In the genomic region with DNA sequence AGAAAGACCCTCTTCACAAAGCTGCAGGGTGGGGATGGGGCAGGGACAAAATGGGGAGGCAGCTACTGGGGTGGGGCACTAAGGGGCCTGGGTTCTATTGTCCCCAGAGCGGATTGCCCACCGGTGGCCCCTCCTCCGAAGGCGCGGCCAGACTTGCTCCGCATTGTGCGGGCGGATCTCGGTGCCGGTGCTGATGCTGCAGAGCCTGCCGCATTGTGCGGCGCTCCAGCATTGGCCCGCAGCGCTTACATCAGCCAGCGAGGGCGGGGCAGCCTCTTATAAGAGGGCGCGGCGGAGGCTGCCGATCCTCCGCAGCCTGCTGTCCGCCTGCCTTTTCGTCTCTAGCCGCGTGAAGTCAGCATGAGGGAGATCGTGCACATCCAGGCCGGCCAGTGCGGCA, we compare ENCODE assay signal across 8 mouse cellular contexts. TPM values are rescaled to one million over a fixed set of nuclear protein-coding genes. Genes with fewer than 3 reads are reported as not detected.
DNase-seq lines count a peak whose midpoint lies in the region; ATAC-seq and TF ChIP-seq lines count a peak whose summit lies in the region.

A gene (plus strand): TSS at position 179 of the 400 bp plus-strand sequence.

- H3K9ac ChIP-seq in lung, embryonic 16.5 days (ENCODE audit: low read length) = no peak within 1 kb of the TSS
- H3K9ac ChIP-seq in hindbrain, embryonic 11.5 days (ENCODE audit: low read depth, low read length) = peak within 1 kb of the TSS; percentile 95

- ATAC-seq in lung, embryonic 16.5 days (ENCODE audit: low read depth) = peak; percentile 55
- peak; percentile 85 for ATAC-seq in hindbrain, embryonic 11.5 days (ENCODE audit: low FRiP score)

- H3K9me3 ChIP-seq in lung, embryonic 16.5 days (ENCODE audit: control insufficient read depth, low read length) = no peaks in the 10 kb centered on the region
- no peaks in the 10 kb centered on the region for H3K9me3 ChIP-seq in erythroblast, embryonic 14.5 days (ENCODE audit: control insufficient read depth, low read length)
- H3K9me3 ChIP-seq in hindbrain, embryonic 11.5 days (ENCODE audit: control insufficient read depth, low read length) = no peaks in the 10 kb centered on the region
- no peaks in the 10 kb centered on the region for H3K9me3 ChIP-seq in midbrain, embryonic 10.5 days (replicated peaks)

- under 1% methylated on average over 28 of the region's 29 CpGs for WGBS in lung, embryonic 16.5 days
- WGBS in lung, adult 2 months = under 1% methylated on average over 29 of the region's 29 CpGs
- 1% methylated on average over 28 of the region's 29 CpGs for WGBS in hindbrain, embryonic 11.5 days
- under 1% methylated on average over 29 of the region's 29 CpGs for WGBS in midbrain, embryonic 10.5 days

- H3K4me1 ChIP-seq in lung, embryonic 16.5 days (replicated peaks; ENCODE audit: control insufficient read depth, insufficient read depth, low read length) = no peaks in the 10 kb centered on the region
- H3K4me1 ChIP-seq in lung, adult 2 months (ENCODE audit: control insufficient read depth, insufficient read depth, low read length) = no peaks in the 10 kb centered on the region
- H3K4me1 ChIP-seq in erythroblast, embryonic 14.5 days (ENCODE audit: control insufficient read depth) = peaks cover 75% of the 10 kb centered on the region
- H3K4me1 ChIP-seq in hindbrain, embryonic 11.5 days (replicated peaks; ENCODE audit: control insufficient read depth, insufficient read depth, low read length) = peaks cover 2% of the 10 kb centered on the region
- peaks cover 73% of the 10 kb centered on the region for H3K4me1 ChIP-seq in midbrain, embryonic 10.5 days

- no peak for TF ChIP-seq POLR2A in lung, adult 2 months (IDR thresholded peaks at IDR 0.05; ENCODE audit: borderline replicate concordance, extremely low read depth, low read depth, low read length)
- peak; percentile 55; the same call in 1 of the 2 replicates for TF ChIP-seq POLR2A in brain, embryonic 14.5 days (IDR thresholded peaks at IDR 0.05; ENCODE audit: borderline replicate concordance, extremely low read depth, insufficient read depth, insufficient read length, poor library complexity, severe bottlenecking)

- peaks cover 53% of the 10 kb centered on the region for H3K27me3 ChIP-seq in lung, embryonic 16.5 days (ENCODE audit: control insufficient read depth, insufficient read depth, low read depth, low read length)
- H3K27me3 ChIP-seq in erythroblast, embryonic 14.5 days (ENCODE audit: control insufficient read depth) = peaks cover 61% of the 10 kb centered on the region
- H3K27me3 ChIP-seq in hindbrain, embryonic 11.5 days (ENCODE audit: control insufficient read depth, insufficient read depth, low read length) = peaks cover 10% of the 10 kb centered on the region; the same call in 1 of the 2 replicates
- peaks cover 64% of the 10 kb centered on the region for H3K27me3 ChIP-seq in midbrain, embryonic 10.5 days (ENCODE audit: low read depth, poor library complexity, severe bottlenecking)

- peak within 1 kb of the TSS; percentile 38 for H3K4me2 ChIP-seq in lung, embryonic 16.5 days (ENCODE audit: low read depth, low read length)
- H3K4me2 ChIP-seq in hindbrain, embryonic 11.5 days (replicated peaks; ENCODE audit: low read depth, low read length) = peak within 1 kb of the TSS; percentile 74

- DNase-seq in lung, adult 2 months = no peak
- peak; percentile 99 for DNase-seq in brain, embryonic 14.5 days (ENCODE audit: low read depth)
- DNase-seq in hindbrain, embryonic 11.5 days (ENCODE audit: low spot score) = peak; percentile 92
- peak; percentile 87 for DNase-seq in left cerebral cortex, adult 11 months (ENCODE audit: low spot score)
- DNase-seq in midbrain, embryonic 10.5 days (ENCODE audit: low spot score) = peak; percentile 87
- DNase-seq in spleen, postnatal 4 days (ENCODE audit: low spot score in 2 of 2) = peak; percentile 49 to 78

- no peak within 1 kb of the TSS for H3K27ac ChIP-seq in lung, embryonic 16.5 days (ENCODE audit: low read length)
- H3K27ac ChIP-seq in hindbrain, embryonic 11.5 days (ENCODE audit: low read depth, low read length) = peak within 1 kb of the TSS; percentile 96
- H3K27ac ChIP-seq in midbrain, embryonic 10.5 days (replicated peaks) = peak within 1 kb of the TSS; percentile 91

- H3K4me3 ChIP-seq in lung, embryonic 16.5 days (ENCODE audit: low read length) = peak within 1 kb of the TSS; percentile 16
- no peak within 1 kb of the TSS for H3K4me3 ChIP-seq in lung, adult 2 months (replicated peaks; ENCODE audit: extremely low read depth, low read depth, low read length)
- peak within 1 kb of the TSS; percentile 29 for H3K4me3 ChIP-seq in erythroblast, embryonic 14.5 days (replicated peaks)
- H3K4me3 ChIP-seq in hindbrain, embryonic 11.5 days (ENCODE audit: low read depth, low read length) = peak within 1 kb of the TSS; percentile 86
- H3K4me3 ChIP-seq in midbrain, embryonic 10.5 days = peak within 1 kb of the TSS; percentile 73

- H3K36me3 ChIP-seq in lung, embryonic 16.5 days (ENCODE audit: control insufficient read depth, insufficient read depth, low read length) = no peaks in the 10 kb centered on the region
- H3K36me3 ChIP-seq in erythroblast, embryonic 14.5 days (ENCODE audit: control insufficient read depth) = no peaks in the 10 kb centered on the region
- H3K36me3 ChIP-seq in hindbrain, embryonic 11.5 days (ENCODE audit: control insufficient read depth, insufficient read depth, low read length) = no peaks in the 10 kb centered on the region
- H3K36me3 ChIP-seq in midbrain, embryonic 10.5 days = no peaks in the 10 kb centered on the region

- TF ChIP-seq CTCF in lung, adult 2 months (IDR thresholded peaks at IDR 0.05; ENCODE audit: insufficient read depth, low read length) = no peak
- no peak for TF ChIP-seq CTCF in brain, embryonic 14.5 days (IDR thresholded peaks at IDR 0.05; ENCODE audit: borderline replicate concordance, extremely low read depth, insufficient read depth, insufficient read length)

RNA-seq across cellular contexts. Expression of the gene that starts here (rescaled TPM):
- 5.8 and 11.0 TPM in 2 replicates for polyA plus RNA-seq in lung, embryonic 16.5 days (2015; fragmentation: Nextera tagmentation; extraction: Ambion mirVana)
- polyA plus RNA-seq in lung, adult 2 months (2012; rRNA removed) = 1.2 and 1.4 TPM in 2 replicates
- polyA plus RNA-seq in brain, embryonic 14.5 days (2012; rRNA removed) = 3,325 and 3,474 TPM in 2 replicates
- 0.02 and 0.09 TPM in 2 replicates for polyA plus RNA-seq in erythroblast, embryonic 14.5 days (2012)
- polyA plus RNA-seq in hindbrain, embryonic 11.5 days (2014; fragmentation: Nextera tagmentation; extraction: Ambion mirVana) = 950 and 1,011 TPM in 2 replicates
- polyA plus RNA-seq in midbrain, embryonic 10.5 days (2016; fragmentation: Nextera tagmentation; extraction: Ambion mirVana) = 428 and 665 TPM in 2 replicates

Comparison
In these comparisons a context has a peak if more than half of its experiments do, and no peak if none do; other contexts are left out.
1. RNA of the gene that starts here (polyA plus RNA-seq): 3,325 to 3,474 TPM in brain, embryonic 14.5 days, 950 to 1,011 TPM in hindbrain, embryonic 11.5 days and 428 to 665 TPM in midbrain, embryonic 10.5 days; 5.8 to 11.0 TPM in lung, embryonic 16.5 days, 1.2 to 1.4 TPM in lung, adult 2 months and 0.02 to 0.09 TPM in erythroblast, embryonic 14.5 days; every median in the first group is over 10 times any median in the second.